Mouse (Mus musculus): ENCODE measurements around the gene Zdhhc1. TPM values are rescaled to one million over a fixed set of nuclear protein-coding genes. Genes with fewer than 3 reads are reported as not detected.

Gene Zdhhc1
- polyA plus RNA-seq, 1 experiment from 2014 or later = 2.2 TPM

DNA sequence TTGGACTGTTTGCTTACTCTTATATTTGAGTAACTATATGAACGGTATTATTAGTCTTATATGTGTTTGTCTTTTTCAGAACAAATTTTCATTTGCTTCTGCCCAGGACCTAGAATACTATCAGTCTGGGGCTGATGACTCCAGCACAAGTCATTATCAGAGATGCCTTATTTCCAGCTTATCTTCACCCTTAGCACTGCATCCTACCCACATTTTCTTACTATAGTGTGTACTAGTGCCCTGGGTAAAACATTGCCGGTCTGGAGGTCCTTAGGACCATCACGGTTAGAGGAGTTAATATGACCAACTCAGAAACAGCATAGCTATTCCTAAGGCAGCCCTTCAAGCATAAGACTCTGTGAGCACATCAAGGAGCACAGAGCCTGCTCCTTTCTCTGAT is 48.5 kb downstream of the Zdhhc1 start:
- peak; percentile 97 for ATAC-seq (ENCODE audit: low read depth)
- 29% methylated on average over 3 of the region's 3 CpGs for whole genome bisulfite sequencing (ENCODE audit: insufficient replicate concordance)
- H3K27me3 ChIP-seq (ENCODE audit: control insufficient read depth, insufficient read depth, low read depth, low read length) = no peaks in the 10 kb centered on the region; the same call in 1 of the 2 replicates
- peak overlapping the region; percentile 84 for H3K27ac ChIP-seq (ENCODE audit: low read length)
- 0 out of 2 replicates have a peak overlapping the region, but pooled peaks have one; percentile 14 for H3K4me3 ChIP-seq (ENCODE audit: low read depth, low read length)
- peak overlapping the region; percentile 43 for H3K9ac ChIP-seq (ENCODE audit: low read depth, low read length)
- no peaks in the 10 kb centered on the region for H3K9me3 ChIP-seq (replicated peaks; ENCODE audit: control insufficient read depth, low read length)
- H3K4me1 ChIP-seq (ENCODE audit: control insufficient read depth, low read depth, low read length) = peaks cover 38% of the 10 kb centered on the region
- peak overlapping the region; percentile 50 for H3K4me2 ChIP-seq (ENCODE audit: low read depth, low read length)
- H3K36me3 ChIP-seq (ENCODE audit: control insufficient read depth, insufficient read depth) = no peaks in the 10 kb centered on the region

DNA sequence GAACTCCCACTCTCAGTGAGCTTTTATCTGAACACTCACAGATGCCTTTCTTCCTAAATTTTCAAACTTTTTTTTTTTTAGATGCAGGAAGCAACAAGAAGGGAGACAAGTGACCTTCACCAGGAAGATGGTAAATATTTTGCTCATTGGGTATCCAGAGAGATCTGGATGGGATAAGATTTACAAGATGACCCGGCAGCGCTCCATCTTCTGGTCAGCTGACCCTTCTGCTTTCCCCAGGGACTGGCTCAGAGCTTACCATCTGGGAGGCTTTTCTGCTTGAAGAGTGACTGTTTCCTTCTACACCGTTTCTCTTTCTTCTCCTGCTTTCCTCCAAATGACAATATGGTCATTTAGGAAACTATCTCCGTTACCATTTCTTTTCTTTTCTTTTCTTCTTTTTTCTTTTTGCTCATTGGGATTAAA is 50.6 kb downstream of the Zdhhc1 start:
- Histone ChIP-seq H3K27me3 (ENCODE audit: control insufficient read depth, insufficient read depth, low read depth, low read length) (no peaks in the 10 kb centered on the region), H3K9me3 (replicated peaks; ENCODE audit: control insufficient read depth, low read length) (no peaks in the 10 kb centered on the region), H3K27ac (ENCODE audit: low read length) (no peak overlapping the region; the same call in 1 of the 2 replicates), H3K4me2 (ENCODE audit: low read depth, low read length) (no peak overlapping the region), H3K4me1 (ENCODE audit: control insufficient read depth, low read depth, low read length) (peaks cover 35% of the 10 kb centered on the region), H3K9ac (ENCODE audit: low read depth, low read length) (no peak overlapping the region), H3K36me3 (ENCODE audit: control insufficient read depth, insufficient read depth) (no peaks in the 10 kb centered on the region), H3K4me3 (ENCODE audit: low read depth, low read length) (no peak overlapping the region)
- ATAC-seq (ENCODE audit: low read depth) = no peak
- WGBS (ENCODE audit: insufficient replicate concordance) = 60% methylated on average over 4 of the region's 4 CpGs

DNA sequence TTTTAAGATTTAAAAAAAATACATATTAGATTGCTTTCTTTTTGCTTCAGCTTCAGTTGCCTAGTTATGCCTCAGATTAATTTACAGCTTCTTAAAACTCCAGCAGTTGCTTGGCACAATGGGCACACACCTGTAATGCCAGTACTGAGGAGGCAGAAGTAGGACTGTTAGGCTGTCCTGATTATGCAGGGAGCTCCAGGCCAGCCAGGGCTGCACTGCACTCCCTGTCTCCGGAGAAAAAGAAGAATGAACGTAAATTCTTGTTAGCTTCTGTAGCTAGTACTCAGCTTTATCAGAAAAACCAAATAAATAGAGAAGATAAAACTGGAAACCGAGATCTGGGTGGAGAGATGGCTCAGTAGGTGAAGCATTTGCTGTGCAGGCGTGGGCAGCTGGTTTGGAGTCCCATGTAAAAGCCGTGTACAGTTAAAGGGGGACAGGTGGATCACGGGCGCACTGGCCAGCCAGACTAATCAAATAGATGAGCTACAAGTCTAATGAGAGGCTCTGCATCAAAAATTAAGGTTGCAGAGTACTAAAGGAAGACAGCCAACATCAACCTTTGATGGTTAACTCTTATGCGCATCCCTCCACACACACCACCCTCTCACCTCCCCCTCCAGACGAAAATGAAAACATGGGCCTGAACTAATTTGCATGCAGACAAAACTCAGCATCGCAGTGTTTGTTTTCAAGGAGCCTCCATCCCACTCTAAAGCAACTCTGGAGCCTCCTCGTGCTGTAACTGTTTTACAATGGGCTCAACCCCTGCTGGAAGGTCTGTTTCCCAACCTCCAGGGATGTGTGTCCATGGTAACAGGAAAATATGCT is 51.2 kb downstream of the Zdhhc1 start:
- H3K36me3 ChIP-seq (ENCODE audit: control insufficient read depth, insufficient read depth) = no peaks in the 10 kb centered on the region

DNA sequence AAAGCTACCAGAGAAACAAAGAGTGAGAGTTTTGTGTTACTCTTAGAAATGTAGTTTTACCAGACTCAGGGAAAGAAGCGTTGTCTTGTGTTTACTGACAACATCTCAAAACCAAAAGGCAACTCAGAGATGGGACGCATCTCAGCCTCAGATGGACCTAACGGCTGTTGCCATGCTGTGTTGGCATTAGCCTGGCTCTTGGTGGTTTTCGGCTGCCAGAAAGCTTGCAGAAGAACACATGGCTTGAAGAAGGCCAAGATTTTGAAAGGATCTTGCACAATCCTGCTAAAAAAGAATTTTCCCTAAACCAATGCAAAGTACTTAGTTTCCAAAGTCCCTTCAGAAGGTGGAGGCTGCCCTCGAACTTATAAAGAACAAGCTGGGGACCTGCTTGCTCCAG is 54.0 kb downstream of the Zdhhc1 start:
- Histone ChIP-seq H3K4me1 (ENCODE audit: control insufficient read depth, low read depth, low read length) (peaks cover 22% of the 10 kb centered on the region), H3K27me3 (ENCODE audit: control insufficient read depth, insufficient read depth, low read depth, low read length) (no peaks in the 10 kb centered on the region), H3K27ac (ENCODE audit: low read length) (no peak overlapping the region), H3K9me3 (replicated peaks; ENCODE audit: control insufficient read depth, low read length) (no peaks in the 10 kb centered on the region), H3K9ac (ENCODE audit: low read depth, low read length) (no peak overlapping the region), H3K36me3 (ENCODE audit: control insufficient read depth, insufficient read depth) (no peaks in the 10 kb centered on the region), H3K4me3 (ENCODE audit: low read depth, low read length) (no peak overlapping the region), H3K4me2 (ENCODE audit: low read depth, low read length) (no peak overlapping the region)
- WGBS (ENCODE audit: insufficient replicate concordance) = 79% methylated on average over 5 of the region's 5 CpGs
- ATAC-seq (ENCODE audit: low read depth) = no peak

More for the DNA sequence above, 51.2 kb downstream of the Zdhhc1 start:
- Histone ChIP-seq H3K27me3 (ENCODE audit: control insufficient read depth, insufficient read depth, low read depth, low read length) (no peaks in the 10 kb centered on the region), H3K4me2 (ENCODE audit: low read depth, low read length) (no peak overlapping the region), H3K9me3 (replicated peaks; ENCODE audit: control insufficient read depth, low read length) (no peaks in the 10 kb centered on the region), H3K4me1 (ENCODE audit: control insufficient read depth, low read depth, low read length) (peaks cover 35% of the 10 kb centered on the region), H3K4me3 (ENCODE audit: low read depth, low read length) (no peak overlapping the region), H3K9ac (ENCODE audit: low read depth, low read length) (no peak overlapping the region), H3K27ac (ENCODE audit: low read length) (peak overlapping the region; percentile 3; the same call in 1 of the 2 replicates)
- WGBS (ENCODE audit: insufficient replicate concordance) = 35% methylated on average over 11 of the region's 11 CpGs
- ATAC-seq (ENCODE audit: low read depth) = no peak

DNA sequence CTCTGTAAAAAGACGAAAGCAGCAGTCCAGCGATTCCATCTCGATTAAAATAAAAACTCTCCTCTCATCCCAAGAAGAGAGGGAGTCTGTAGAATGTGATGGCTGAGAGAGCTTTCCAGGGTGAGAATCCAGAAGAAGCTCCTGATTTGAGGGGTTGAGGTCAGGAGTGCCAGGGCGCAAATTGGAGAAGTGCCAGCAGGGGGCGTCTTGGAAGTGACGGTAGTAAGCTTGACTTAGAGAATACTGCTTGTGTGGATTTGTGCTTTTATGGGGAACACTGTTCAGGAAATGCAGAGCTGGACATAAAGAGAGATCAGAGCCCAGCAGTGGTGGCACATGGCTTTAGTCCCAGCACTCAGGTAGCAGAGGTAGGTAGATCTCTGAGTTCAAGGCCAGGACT is 55.3 kb downstream of the Zdhhc1 start:
- no peak overlapping the region for H3K9ac ChIP-seq (ENCODE audit: low read depth, low read length)
- peaks cover 3% of the 10 kb centered on the region; the same call in 1 of the 2 replicates for H3K27me3 ChIP-seq (ENCODE audit: control insufficient read depth, insufficient read depth, low read depth, low read length)
- no peak overlapping the region for H3K4me2 ChIP-seq (ENCODE audit: low read depth, low read length)
- H3K4me3 ChIP-seq (ENCODE audit: low read depth, low read length) = no peak overlapping the region
- no peak overlapping the region for H3K27ac ChIP-seq (ENCODE audit: low read length)
- no peak for ATAC-seq (ENCODE audit: low read depth)
- WGBS (ENCODE audit: insufficient replicate concordance) = 5% methylated on average over 6 of the region's 6 CpGs
- H3K9me3 ChIP-seq (replicated peaks; ENCODE audit: control insufficient read depth, low read length) = no peaks in the 10 kb centered on the region
- peaks cover 13% of the 10 kb centered on the region for H3K4me1 ChIP-seq (ENCODE audit: control insufficient read depth, low read depth, low read length)
- no peaks in the 10 kb centered on the region for H3K36me3 ChIP-seq (ENCODE audit: control insufficient read depth, insufficient read depth)

DNA sequence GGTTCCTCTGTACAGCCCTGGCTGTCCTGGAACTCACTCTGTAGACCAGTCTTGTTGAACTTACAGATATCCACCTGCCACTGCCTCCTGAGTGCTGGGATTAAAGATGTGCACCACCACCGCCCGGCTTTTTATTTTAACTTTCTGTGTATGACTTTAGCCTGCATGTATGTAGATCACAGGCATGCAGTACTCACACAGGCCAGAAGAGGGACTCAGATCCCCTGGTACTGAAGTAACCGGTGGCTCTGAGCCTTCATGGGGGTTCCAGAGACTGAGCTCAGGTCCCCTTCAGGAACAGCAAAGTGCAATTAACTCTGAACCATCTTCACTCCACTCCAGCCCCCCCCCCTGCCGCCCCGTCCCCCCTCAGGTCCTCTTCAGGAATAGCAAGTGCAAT is 57.8 kb downstream of the Zdhhc1 start:
- no peak overlapping the region for H3K4me2 ChIP-seq (ENCODE audit: low read depth, low read length)
- H3K9ac ChIP-seq (ENCODE audit: low read depth, low read length) = no peak overlapping the region
- WGBS (ENCODE audit: insufficient replicate concordance) = 50% methylated on average over 5 of the region's 5 CpGs
- no peaks in the 10 kb centered on the region for H3K9me3 ChIP-seq (replicated peaks; ENCODE audit: control insufficient read depth, low read length)
- H3K27me3 ChIP-seq (ENCODE audit: control insufficient read depth, insufficient read depth, low read depth, low read length) = peaks cover 3% of the 10 kb centered on the region; the same call in 1 of the 2 replicates
- H3K27ac ChIP-seq (ENCODE audit: low read length) = no peak overlapping the region
- ATAC-seq (ENCODE audit: low read depth) = no peak
- H3K4me1 ChIP-seq (ENCODE audit: control insufficient read depth, low read depth, low read length) = peaks cover 1% of the 10 kb centered on the region; the same call in 1 of the 2 replicates
- no peak overlapping the region for H3K4me3 ChIP-seq (ENCODE audit: low read depth, low read length)
- no peaks in the 10 kb centered on the region for H3K36me3 ChIP-seq (ENCODE audit: control insufficient read depth, insufficient read depth)

DNA sequence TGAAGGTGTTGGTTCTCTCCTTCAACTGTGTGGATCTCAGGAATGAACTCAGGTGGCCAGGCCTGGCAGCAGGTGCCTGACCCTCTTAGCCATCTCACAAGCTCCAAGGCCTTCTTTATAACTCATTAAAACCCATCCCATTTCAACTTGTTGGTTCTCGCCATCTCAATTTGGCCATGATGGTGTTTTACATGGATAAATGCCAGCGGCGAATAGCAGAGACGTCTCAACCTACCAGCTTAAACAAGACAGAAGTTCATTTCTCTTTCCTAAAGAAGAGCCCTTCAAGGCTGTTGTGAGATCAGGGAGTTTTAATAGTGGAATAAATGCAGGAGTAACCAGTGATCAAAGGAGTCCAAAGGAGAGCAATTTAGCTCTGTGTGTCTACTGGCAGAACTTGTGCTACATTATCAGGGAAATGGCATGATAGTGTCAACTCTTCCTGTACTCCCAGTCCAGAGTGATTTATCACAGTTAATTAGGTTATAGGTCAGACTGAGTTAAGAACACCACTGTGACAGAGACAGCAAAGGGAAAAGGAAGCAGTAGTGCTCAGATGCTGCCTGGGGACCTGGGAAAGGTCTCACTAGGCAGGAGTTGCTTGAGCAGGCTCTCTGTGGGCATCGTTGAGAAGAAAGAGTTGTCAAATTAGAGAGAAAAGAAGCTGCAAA is 59.5 kb downstream of the Zdhhc1 start:
- Histone ChIP-seq H3K9me3 (replicated peaks; ENCODE audit: control insufficient read depth, low read length) (no peaks in the 10 kb centered on the region), H3K4me1 (ENCODE audit: control insufficient read depth, low read depth, low read length) (no peaks in the 10 kb centered on the region), H3K9ac (ENCODE audit: low read depth, low read length) (no peak overlapping the region), H3K36me3 (ENCODE audit: control insufficient read depth, insufficient read depth) (no peaks in the 10 kb centered on the region), H3K27ac (ENCODE audit: low read length) (no peak overlapping the region), H3K4me3 (ENCODE audit: low read depth, low read length) (no peak overlapping the region), H3K4me2 (ENCODE audit: low read depth, low read length) (no peak overlapping the region), H3K27me3 (ENCODE audit: control insufficient read depth, insufficient read depth, low read depth, low read length) (peaks cover 6% of the 10 kb centered on the region; the same call in 1 of the 2 replicates)
- no peak for ATAC-seq (ENCODE audit: low read depth)
- WGBS (ENCODE audit: insufficient replicate concordance) = 63% methylated on average over 5 of the region's 5 CpGs

DNA sequence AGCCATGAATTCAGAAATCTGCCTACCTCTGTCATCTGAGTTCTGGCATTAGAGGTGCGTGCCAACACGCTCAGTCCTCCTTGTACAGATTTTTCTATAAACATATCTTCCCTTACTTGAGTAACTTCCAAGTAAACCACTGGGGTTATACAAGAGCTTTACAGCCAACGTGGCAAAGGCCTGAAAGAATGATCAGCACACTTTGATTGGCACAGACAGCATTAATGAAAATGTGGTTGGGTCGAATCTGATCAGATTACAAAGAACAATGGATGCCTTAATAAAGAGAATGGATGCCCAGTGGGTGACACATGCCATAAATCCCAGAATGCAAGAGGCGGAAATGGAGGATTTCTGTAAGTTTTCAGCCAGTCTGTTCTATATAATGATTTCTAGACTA is 60.5 kb downstream of the Zdhhc1 start:
- Histone ChIP-seq H3K27me3 (ENCODE audit: control insufficient read depth, insufficient read depth, low read depth, low read length) (peaks cover 6% of the 10 kb centered on the region; the same call in 1 of the 2 replicates), H3K4me1 (ENCODE audit: control insufficient read depth, low read depth, low read length) (no peaks in the 10 kb centered on the region), H3K36me3 (ENCODE audit: control insufficient read depth, insufficient read depth) (no peaks in the 10 kb centered on the region), H3K9ac (ENCODE audit: low read depth, low read length) (no peak overlapping the region), H3K27ac (ENCODE audit: low read length) (no peak overlapping the region), H3K4me3 (ENCODE audit: low read depth, low read length) (no peak overlapping the region), H3K9me3 (replicated peaks; ENCODE audit: control insufficient read depth, low read length) (no peaks in the 10 kb centered on the region), H3K4me2 (ENCODE audit: low read depth, low read length) (no peak overlapping the region)
- 47% methylated on average over 5 of the region's 5 CpGs for WGBS (ENCODE audit: insufficient replicate concordance)
- no peak for ATAC-seq (ENCODE audit: low read depth)

DNA sequence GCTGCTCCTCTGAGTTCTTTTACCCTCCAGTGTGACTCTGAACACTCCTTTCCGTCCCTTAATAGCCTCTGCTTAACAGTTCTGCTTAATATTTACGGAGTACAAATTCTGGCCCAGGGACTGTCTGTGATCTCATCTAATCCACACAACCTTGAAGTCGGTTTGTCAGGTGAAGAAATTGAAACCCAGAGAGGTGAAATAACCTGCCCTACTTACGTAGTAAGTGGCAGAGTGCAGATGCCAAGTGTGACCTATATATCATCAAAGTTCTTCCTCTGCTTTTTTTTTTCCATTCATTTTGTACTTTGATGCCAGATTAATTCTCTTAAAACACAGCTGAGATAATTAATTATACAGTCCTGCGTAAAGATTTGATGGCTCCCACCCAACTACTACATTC is 62.6 kb downstream of the Zdhhc1 start:
- Histone ChIP-seq H3K4me1 (ENCODE audit: control insufficient read depth, low read depth, low read length) (no peaks in the 10 kb centered on the region), H3K27ac (ENCODE audit: low read length) (no peak overlapping the region), H3K4me3 (ENCODE audit: low read depth, low read length) (no peak overlapping the region), H3K27me3 (ENCODE audit: control insufficient read depth, insufficient read depth, low read depth, low read length) (peaks cover 6% of the 10 kb centered on the region; the same call in 1 of the 2 replicates), H3K9ac (ENCODE audit: low read depth, low read length) (no peak overlapping the region), H3K4me2 (ENCODE audit: low read depth, low read length) (no peak overlapping the region), H3K36me3 (ENCODE audit: control insufficient read depth, insufficient read depth) (no peaks in the 10 kb centered on the region), H3K9me3 (replicated peaks; ENCODE audit: control insufficient read depth, low read length) (no peaks in the 10 kb centered on the region)
- ATAC-seq (ENCODE audit: low read depth) = no peak
- WGBS (ENCODE audit: insufficient replicate concordance) = 60% methylated on average over 5 of the region's 5 CpGs
